In the genomic region with DNA sequence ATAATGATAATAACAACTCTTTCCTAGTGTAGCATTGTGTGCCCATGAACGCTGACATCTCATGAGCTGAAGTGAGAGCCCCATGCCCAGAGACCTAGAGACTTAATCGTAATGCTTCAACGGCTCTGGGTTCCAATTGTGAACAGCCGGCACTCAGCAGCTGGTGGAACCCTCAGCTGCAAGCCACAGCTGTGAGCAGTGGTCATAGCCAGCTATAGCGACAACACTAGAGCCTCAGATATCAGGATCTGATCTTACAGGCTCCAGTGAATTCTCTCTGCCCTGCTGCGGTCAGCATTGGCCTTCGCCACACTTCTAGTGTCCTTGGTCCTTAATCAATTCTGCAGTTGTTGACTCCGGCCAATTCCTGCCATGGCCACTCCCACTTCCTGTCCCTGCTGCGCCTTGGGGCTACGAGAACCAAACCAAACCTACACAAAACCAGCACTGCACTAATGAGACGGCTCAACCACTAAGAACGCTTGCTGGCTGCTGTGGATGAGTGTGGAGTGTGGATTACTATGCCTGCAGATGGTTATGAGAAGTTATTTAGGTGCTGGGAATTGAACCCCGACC, we compare ENCODE assay signal across 8 mouse cellular contexts. TPM values are rescaled to one million over a fixed set of nuclear protein-coding genes. Genes with fewer than 3 reads are reported as not detected.
A peak's percentile ranks its signal among the peaks of the same experiment; 100 is the strongest.
DNase-seq lines count a peak whose midpoint lies in the region; ATAC-seq and TF ChIP-seq lines count a peak whose summit lies in the region.

No protein-coding gene starts in this region.

- WGBS in forebrain, embryonic 12.5 days, result 78% methylated on average over 13 of the region's 13 CpGs

- peak; percentile 13 for DNase-seq in embryo, embryonic 10.5 days (ENCODE audit: low spot score)
- peak; percentile 9 for DNase-seq in induced T-regulatory cell, adult 2 months (ENCODE audit: low read depth)
- peak; percentile 32 to 39 for DNase-seq in lung, adult 18-20 months
- no peak for DNase-seq in c-Kit-positive CD71-positive TER-119-positive erythroid progenitor cells, embryonic 14.5 days (ENCODE audit: low spot score)
- DNase-seq in thymus, postnatal 0 days (ENCODE audit: low spot score), result no peak
- no peak for DNase-seq in right cerebral cortex, postnatal 25 days

- no peak overlapping the region for H3K9ac ChIP-seq in forebrain, embryonic 12.5 days

- H3K4me1 ChIP-seq in E14TG2a.4 (replicated peaks; ENCODE audit: low read depth, low read length), result peaks cover 37% of the 10 kb centered on the region
- H3K4me1 ChIP-seq in forebrain, embryonic 12.5 days, result no peaks in the 10 kb centered on the region

- no peaks in the 10 kb centered on the region for H3K27me3 ChIP-seq in E14TG2a.4 (ENCODE audit: insufficient read depth, low read length)
- peaks cover 5% of the 10 kb centered on the region; the same call in 1 of the 2 replicates for H3K27me3 ChIP-seq in forebrain, embryonic 12.5 days

- H3K36me3 ChIP-seq in E14TG2a.4 (ENCODE audit: insufficient read depth, low read length), result no peaks in the 10 kb centered on the region
- H3K36me3 ChIP-seq in forebrain, embryonic 12.5 days (replicated peaks), result no peaks in the 10 kb centered on the region

- peak overlapping the region; percentile 61 for H3K4me3 ChIP-seq in E14TG2a.4 (replicated peaks; ENCODE audit: low read length)
- no peak overlapping the region for H3K4me3 ChIP-seq in forebrain, embryonic 12.5 days (replicated peaks)

- no peak for TF ChIP-seq CTCF in E14TG2a.4 (conservative IDR thresholded peaks at IDR 0.05; ENCODE audit: low read length)

- H3K9me3 ChIP-seq in E14TG2a.4 (ENCODE audit: low read length), result no peaks in the 10 kb centered on the region
- H3K9me3 ChIP-seq in forebrain, embryonic 12.5 days, result no peaks in the 10 kb centered on the region

- H3K4me2 ChIP-seq in forebrain, embryonic 12.5 days, result no peak overlapping the region

- H3K27ac ChIP-seq in forebrain, embryonic 12.5 days, result no peak overlapping the region

- no peak for ATAC-seq in forebrain, embryonic 12.5 days (ENCODE audit: low FRiP score)

RNA-seq across cellular contexts. Expression of a gene that starts 11.5 kb away (rescaled TPM):
- 75.0 and 75.5 TPM in 2 replicates for polyA plus RNA-seq in thymus, postnatal 0 days (2015; fragmentation: Nextera tagmentation; extraction: Ambion mirVana)
- polyA plus RNA-seq in forebrain, embryonic 12.5 days (2016; fragmentation: Nextera tagmentation; extraction: Ambion mirVana), result 142 and 153 TPM in 2 replicates

RNA-seq across cellular contexts. Expression of a gene that starts 25.2 kb away (rescaled TPM):
- 1,228 and 1,268 TPM in 2 replicates for polyA plus RNA-seq in thymus, postnatal 0 days (2015; fragmentation: Nextera tagmentation; extraction: Ambion mirVana)
- 1,030 and 1,055 TPM in 2 replicates for polyA plus RNA-seq in forebrain, embryonic 12.5 days (2016; fragmentation: Nextera tagmentation; extraction: Ambion mirVana)

RNA-seq across cellular contexts. Expression of a gene that starts 37.6 kb away (rescaled TPM):
- polyA plus RNA-seq in thymus, postnatal 0 days (2015; fragmentation: Nextera tagmentation; extraction: Ambion mirVana), result 75.0 and 78.3 TPM in 2 replicates
- polyA plus RNA-seq in forebrain, embryonic 12.5 days (2016; fragmentation: Nextera tagmentation; extraction: Ambion mirVana), result 68.1 and 71.2 TPM in 2 replicates

RNA-seq across cellular contexts. Expression of a gene that starts 37.6 kb away (rescaled TPM):
- polyA plus RNA-seq in thymus, postnatal 0 days (2015; fragmentation: Nextera tagmentation; extraction: Ambion mirVana), result 49.3 and 50.0 TPM in 2 replicates
- 52.5 and 53.3 TPM in 2 replicates for polyA plus RNA-seq in forebrain, embryonic 12.5 days (2016; fragmentation: Nextera tagmentation; extraction: Ambion mirVana)

RNA-seq across cellular contexts. Expression of a gene that starts 40.6 kb away (rescaled TPM):
- 2.3 and 2.5 TPM in 2 replicates for polyA plus RNA-seq in thymus, postnatal 0 days (2015; fragmentation: Nextera tagmentation; extraction: Ambion mirVana)
- 3.2 and 3.3 TPM in 2 replicates for polyA plus RNA-seq in forebrain, embryonic 12.5 days (2016; fragmentation: Nextera tagmentation; extraction: Ambion mirVana)

Comparison
In these comparisons a context has a peak if more than half of its experiments do, and no peak if none do; other contexts are left out.
1. DNase-seq: peak in embryo, embryonic 10.5 days (single experiment), induced T-regulatory cell, adult 2 months (single experiment) and lung, adult 18-20 months (2 of 2); none in c-Kit-positive CD71-positive TER-119-positive erythroid progenitor cells, embryonic 14.5 days (single experiment), thymus, postnatal 0 days (single experiment) and right cerebral cortex, postnatal 25 days (single experiment).